Mouse (Mus musculus): ENCODE results near the gene Fkbp11. TPM values are rescaled to one million over a fixed set of nuclear protein-coding genes. Genes with fewer than 3 reads are reported as not detected.

The Fkbp11 gene
- polyA plus RNA-seq, 1 experiment from 2014 or later = 5.7 TPM

DNA sequence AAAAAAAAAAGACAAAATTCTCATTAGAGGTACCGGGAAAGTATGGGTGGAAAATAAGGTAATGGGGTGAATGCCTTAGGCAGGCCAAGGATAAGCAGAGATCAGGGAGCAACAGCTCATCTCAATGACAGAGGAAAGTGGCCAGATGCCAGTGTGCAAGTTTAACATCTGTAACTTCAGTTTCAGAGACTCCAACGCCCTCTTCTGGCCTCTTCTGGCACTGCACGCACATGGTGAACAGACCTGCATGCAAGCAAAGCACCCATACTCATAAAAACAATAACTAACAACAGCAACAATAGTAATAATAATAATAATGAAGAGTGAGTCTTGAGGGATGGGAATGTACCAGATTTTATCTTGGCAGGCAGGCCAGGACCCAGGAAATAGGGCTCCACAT is 42.1 kb downstream of the Fkbp11 start:
- WGBS = 74% methylated on average over 3 of the region's 3 CpGs
- no peak overlapping the region for H3K9ac ChIP-seq
- no peak overlapping the region for H3K27ac ChIP-seq (replicated peaks)

DNA sequence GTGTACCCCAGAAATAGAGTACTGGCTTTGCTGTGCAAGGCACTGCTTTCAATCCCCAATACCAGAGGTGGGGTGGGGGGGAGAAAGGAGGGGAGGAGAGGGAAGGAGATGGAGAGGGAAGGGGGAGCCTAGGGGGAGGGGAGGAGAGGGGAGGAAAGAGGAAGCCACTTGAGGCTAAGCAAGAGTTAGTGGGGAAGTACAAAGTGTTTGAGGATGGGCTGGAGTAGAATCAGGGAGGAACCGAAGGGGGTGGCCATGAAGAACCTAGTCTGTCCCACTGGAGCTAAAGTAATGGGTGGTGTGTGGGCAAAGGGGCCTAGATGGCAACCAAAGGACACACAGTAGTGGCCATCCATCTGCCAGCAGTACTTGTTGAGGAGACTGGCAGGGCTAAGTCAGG is 44.3 kb downstream of the Fkbp11 start:
- 89% methylated on average over 1 of the region's 1 CpGs for WGBS
- Histone ChIP-seq H3K4me2 (no peak overlapping the region), H3K9ac (no peak overlapping the region), H3K27ac (replicated peaks) (no peak overlapping the region), H3K27me3 (no peaks in the 10 kb centered on the region), H3K4me1 (replicated peaks) (no peaks in the 10 kb centered on the region), H3K9me3 (no peaks in the 10 kb centered on the region), H3K4me3 (no peak overlapping the region), H3K36me3 (no peaks in the 10 kb centered on the region)
- ATAC-seq (ENCODE audit: low FRiP score, low read depth) = no peak

More for the DNA sequence above, 42.1 kb downstream of the Fkbp11 start:
- no peak overlapping the region for H3K4me2 ChIP-seq
- H3K36me3 ChIP-seq = no peaks in the 10 kb centered on the region
- H3K4me1 ChIP-seq (replicated peaks) = peaks cover 4% of the 10 kb centered on the region
- no peaks in the 10 kb centered on the region for H3K9me3 ChIP-seq
- no peak for ATAC-seq (ENCODE audit: low FRiP score, low read depth)
- H3K27me3 ChIP-seq = no peaks in the 10 kb centered on the region
- H3K4me3 ChIP-seq = no peak overlapping the region

DNA sequence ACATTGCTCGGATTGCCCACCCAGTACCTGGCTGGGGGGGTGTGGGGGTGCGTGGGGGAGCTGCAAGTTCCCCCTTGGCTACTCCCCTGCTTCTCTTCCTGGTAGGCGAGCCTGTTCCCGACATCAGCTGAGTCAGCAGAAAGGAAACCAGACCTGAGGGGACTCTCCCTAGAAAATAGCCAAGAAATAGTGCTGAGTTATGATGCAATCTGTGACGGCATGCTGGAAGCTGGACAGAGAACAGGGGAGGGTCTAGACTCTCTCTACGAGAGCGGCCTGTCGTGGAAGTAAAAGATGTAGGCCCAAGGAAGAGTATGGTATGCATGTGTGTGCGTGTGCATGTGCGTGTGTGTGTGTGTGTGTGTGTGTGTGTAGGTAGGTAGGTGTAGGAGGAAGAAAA is 44.8 kb downstream of the Fkbp11 start:
- 72% methylated on average over 10 of the region's 10 CpGs for whole genome bisulfite sequencing
- no peaks in the 10 kb centered on the region for H3K9me3 ChIP-seq
- H3K27me3 ChIP-seq = no peaks in the 10 kb centered on the region
- H3K4me3 ChIP-seq = no peak overlapping the region
- no peak overlapping the region for H3K27ac ChIP-seq (replicated peaks)
- H3K9ac ChIP-seq = no peak overlapping the region
- no peak for ATAC-seq (ENCODE audit: low FRiP score, low read depth)
- H3K4me1 ChIP-seq (replicated peaks) = no peaks in the 10 kb centered on the region
- H3K4me2 ChIP-seq = no peak overlapping the region
- H3K36me3 ChIP-seq = no peaks in the 10 kb centered on the region

DNA sequence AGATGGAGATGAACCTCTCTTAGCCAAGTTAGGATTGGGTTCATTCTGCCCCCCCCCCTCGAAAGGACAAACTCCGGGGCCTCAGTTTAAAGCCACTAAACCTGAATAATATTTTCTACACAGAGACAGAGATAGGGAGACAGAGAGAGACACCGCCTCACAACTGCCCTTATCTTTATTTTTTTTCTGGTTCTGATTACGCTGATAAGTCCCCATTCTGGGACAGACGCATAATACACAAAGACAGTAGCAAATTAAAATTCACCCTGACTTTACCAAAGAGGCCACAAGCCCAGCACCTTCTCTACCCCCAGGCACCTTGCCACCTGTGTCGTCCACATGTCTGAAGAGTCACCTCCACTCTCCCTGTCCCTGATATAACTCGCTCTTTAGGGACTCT is 46.4 kb downstream of the Fkbp11 start:
- Histone ChIP-seq H3K27ac (replicated peaks) (no peak overlapping the region), H3K4me2 (no peak overlapping the region), H3K9me3 (no peaks in the 10 kb centered on the region), H3K9ac (no peak overlapping the region), H3K27me3 (no peaks in the 10 kb centered on the region), H3K36me3 (no peaks in the 10 kb centered on the region), H3K4me3 (no peak overlapping the region), H3K4me1 (replicated peaks) (peaks cover 12% of the 10 kb centered on the region)
- 89% methylated on average over 7 of the region's 7 CpGs for WGBS
- no peak for ATAC-seq (ENCODE audit: low FRiP score, low read depth)

DNA sequence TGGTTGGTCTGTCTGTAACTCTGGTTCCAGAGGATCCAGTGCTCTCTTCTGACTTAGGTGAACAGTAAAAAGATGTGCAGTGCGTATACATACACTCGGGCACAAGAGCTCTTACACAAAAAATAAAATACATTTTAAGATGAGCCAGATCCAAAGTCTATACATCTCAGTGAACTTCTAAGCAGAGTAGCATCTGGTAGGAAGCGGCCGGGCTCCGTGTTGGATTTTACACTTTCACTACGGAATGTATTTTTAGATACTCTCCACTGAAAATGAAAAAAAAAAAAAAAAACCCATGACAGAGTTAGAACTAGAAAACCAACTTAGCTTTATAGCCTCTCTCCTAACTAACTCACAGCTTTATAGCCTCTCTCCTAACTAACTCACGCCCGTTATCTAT is 47.3 kb downstream of the Fkbp11 start:
- no peak overlapping the region for H3K4me2 ChIP-seq
- no peaks in the 10 kb centered on the region for H3K9me3 ChIP-seq
- H3K36me3 ChIP-seq = no peaks in the 10 kb centered on the region
- H3K9ac ChIP-seq = no peak overlapping the region
- no peak overlapping the region for H3K4me3 ChIP-seq
- no peak for ATAC-seq (ENCODE audit: low FRiP score, low read depth)
- peaks cover 22% of the 10 kb centered on the region for H3K4me1 ChIP-seq (replicated peaks)
- H3K27me3 ChIP-seq = no peaks in the 10 kb centered on the region
- no peak overlapping the region for H3K27ac ChIP-seq (replicated peaks)
- 88% methylated on average over 8 of the region's 8 CpGs for WGBS

DNA sequence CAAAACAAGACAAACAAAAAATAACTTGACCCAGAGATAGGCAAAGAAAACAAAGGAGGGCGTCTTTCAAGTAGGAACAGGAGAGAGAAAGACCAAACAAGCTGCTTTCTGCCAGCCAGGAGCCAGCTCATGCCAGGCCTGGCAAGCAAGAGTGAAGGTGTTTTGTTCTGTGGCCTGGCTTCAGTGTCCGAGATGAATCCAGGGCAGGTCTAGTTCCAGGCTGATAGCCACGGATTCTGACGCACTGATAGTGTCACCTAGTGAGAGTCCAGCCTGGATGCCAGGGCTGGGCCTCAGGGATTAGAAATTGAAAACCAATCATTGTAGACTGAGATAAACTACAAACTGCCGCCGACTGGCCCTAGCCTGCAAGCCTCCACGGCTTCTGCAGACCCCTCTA is 50.0 kb downstream of the Fkbp11 start:
- no peak for ATAC-seq (ENCODE audit: low FRiP score, low read depth)
- H3K4me1 ChIP-seq (replicated peaks) = peaks cover 42% of the 10 kb centered on the region
- H3K27ac ChIP-seq (replicated peaks) = no peak overlapping the region
- no peaks in the 10 kb centered on the region for H3K36me3 ChIP-seq
- peak overlapping the region; percentile 98 for H3K4me2 ChIP-seq
- no peaks in the 10 kb centered on the region for H3K27me3 ChIP-seq
- H3K9me3 ChIP-seq = no peaks in the 10 kb centered on the region
- H3K4me3 ChIP-seq = no peak overlapping the region
- 72% methylated on average over 7 of the region's 7 CpGs for WGBS
- no peak overlapping the region for H3K9ac ChIP-seq

DNA sequence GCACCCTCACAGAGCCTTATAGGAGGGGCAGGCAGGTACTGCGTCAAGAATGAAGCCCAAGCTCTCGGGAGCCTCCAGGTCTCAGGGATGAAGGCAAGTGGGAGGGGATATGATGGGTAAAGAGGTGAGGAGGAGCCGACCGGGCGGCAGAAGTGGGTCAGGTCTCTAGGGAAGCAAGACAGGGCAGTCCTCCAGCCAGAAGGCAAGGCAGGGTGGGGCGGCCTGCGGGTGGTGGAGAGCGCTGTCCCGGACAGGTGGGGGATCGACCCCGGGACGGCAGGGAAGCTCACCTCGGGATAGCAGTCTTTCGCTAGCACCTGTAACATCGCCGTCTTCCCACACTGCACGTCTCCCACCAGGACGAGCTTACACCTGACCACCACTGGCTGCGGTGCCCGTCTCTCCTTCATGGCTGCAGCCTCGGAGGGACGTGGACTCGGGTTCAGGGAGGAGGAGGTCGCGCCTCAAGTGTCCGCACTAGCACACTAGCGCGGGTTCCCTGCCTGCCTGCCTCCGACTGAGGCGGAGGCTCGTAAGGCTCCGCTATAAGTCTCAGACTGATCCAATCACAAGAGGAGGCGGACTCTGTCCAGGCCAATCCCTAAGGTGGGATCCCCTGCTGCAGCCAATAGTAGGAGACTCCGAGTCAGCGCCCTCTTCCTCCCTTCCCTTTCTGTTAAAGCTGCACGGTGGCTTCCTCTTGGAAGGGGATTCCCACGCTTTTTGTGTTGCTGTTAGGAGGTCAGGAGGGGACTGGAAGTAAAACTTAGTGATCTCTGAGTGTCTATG is 50.9 kb downstream of the Fkbp11 start, which contains the start of gene Rnd1:
Rnd1 (minus strand) TSS at position 522 of the 789 bp plus-strand sequence.
- Histone ChIP-seq H3K9ac (peak within 1 kb of the TSS; percentile 52), H3K36me3 (no peaks in the 10 kb centered on the region), H3K27me3 (no peaks in the 10 kb centered on the region), H3K4me3 (peak within 1 kb of the TSS; percentile 53), H3K4me1 (replicated peaks) (peaks cover 42% of the 10 kb centered on the region), H3K27ac (replicated peaks) (no peak within 1 kb of the TSS; the same call in 1 of the 2 replicates), H3K9me3 (no peaks in the 10 kb centered on the region), H3K4me2 (peak within 1 kb of the TSS; percentile 98)
- ATAC-seq (ENCODE audit: low FRiP score, low read depth) = peak; percentile 96
- WGBS = under 1% methylated on average over 37 of the region's 37 CpGs

DNA sequence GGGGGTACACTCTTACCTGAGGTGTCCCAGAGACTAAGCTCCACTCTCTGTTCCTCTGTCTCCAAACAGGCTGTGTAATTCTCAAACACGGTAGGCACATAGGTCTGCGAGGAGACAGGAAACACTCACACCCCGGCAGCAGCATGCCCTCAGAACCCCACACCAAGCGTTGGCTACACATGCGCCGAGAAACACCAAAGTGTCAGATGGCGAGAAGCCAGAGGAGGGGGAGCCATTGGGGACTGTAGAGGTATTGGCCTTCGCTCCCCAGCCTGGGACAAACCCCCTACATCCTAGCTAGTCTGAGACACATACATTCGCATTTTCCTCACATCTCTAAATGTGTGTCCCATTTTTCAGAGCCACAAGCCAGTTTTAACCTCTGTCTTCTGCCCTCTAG is 51.5 kb downstream of the Fkbp11 start:
- Histone ChIP-seq H3K4me2 (peak overlapping the region; percentile 98), H3K9ac (peak overlapping the region; percentile 52), H3K9me3 (no peaks in the 10 kb centered on the region), H3K4me1 (replicated peaks) (peaks cover 42% of the 10 kb centered on the region), H3K27ac (replicated peaks) (no peak overlapping the region), H3K4me3 (peak overlapping the region; percentile 53), H3K36me3 (no peaks in the 10 kb centered on the region), H3K27me3 (no peaks in the 10 kb centered on the region)
- WGBS = under 1% methylated on average over 9 of the region's 9 CpGs
- ATAC-seq (ENCODE audit: low FRiP score, low read depth) = no peak

DNA sequence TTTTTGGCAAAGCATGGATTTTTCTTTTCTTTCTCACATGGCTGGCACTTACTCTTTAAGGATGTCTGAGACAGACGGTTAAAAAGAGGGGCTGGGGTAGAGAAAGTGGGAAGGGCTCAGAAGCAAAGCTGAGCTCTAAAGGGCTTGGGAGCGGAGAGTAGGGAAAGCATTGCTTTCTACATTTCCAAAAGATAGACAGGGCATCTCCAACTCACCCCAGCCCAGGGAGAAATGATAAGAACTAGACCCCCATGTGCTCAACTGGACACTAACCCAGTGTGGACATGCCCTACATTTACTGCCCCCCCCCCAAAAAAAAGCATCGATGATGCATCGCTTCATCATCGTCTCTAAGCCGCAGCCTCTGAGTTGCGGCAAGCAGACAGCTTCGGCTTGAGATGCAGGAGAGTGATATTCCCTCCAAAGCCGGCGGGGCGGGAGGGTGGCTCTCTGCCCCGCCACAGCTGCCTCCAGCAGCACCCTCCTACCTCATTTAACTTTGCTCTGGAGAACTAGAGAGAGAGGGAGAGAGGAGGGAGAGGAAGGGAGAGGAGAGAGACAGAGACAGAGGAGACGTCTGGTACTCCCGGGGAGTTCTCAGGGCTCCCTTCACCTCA is 52.3 kb downstream of the Fkbp11 start:
- Histone ChIP-seq H3K9me3 (no peaks in the 10 kb centered on the region), H3K36me3 (no peaks in the 10 kb centered on the region), H3K4me2 (peak overlapping the region; percentile 98), H3K27me3 (no peaks in the 10 kb centered on the region), H3K27ac (replicated peaks) (peak overlapping the region; percentile 50; the same call in 1 of the 2 replicates), H3K4me3 (peak overlapping the region; percentile 53), H3K4me1 (replicated peaks) (peaks cover 42% of the 10 kb centered on the region), H3K9ac (peak overlapping the region; percentile 52)
- WGBS = 2% methylated on average over 14 of the region's 14 CpGs
- ATAC-seq (ENCODE audit: low FRiP score, low read depth) = no peak

DNA sequence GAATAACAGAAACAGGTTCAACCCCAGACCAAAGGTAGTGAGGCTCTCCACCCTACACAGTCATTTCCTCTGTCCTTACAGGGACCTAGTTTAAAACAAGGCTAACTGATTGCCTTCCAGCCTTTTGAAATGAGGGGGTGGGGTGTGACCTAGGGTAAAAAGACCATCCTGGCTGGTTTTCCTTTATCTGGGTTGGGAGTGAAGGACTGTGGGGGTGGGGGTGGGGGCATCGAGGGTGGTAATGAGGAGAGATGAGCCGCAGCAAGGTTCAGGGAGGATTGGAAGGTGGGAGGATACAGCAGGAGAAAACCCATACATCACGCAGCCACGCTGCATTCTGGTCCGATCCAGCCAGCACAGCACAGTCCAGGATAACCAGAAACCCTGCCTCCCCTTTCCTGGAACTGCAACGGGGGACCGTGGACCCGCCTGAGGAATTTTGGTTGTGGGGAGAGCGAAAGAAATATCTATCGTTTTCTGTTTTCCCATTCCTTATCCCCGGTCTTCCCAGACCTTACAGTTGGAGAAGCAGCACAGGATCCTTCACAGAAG is 52.9 kb downstream of the Fkbp11 start:
- H3K36me3 ChIP-seq = no peaks in the 10 kb centered on the region; the same call in 1 of the 2 replicates
- 0 out of 2 replicates have a peak, but pooled peaks have one; percentile 4 for ATAC-seq (ENCODE audit: low FRiP score, low read depth)

More for the DNA sequence above, 52.9 kb downstream of the Fkbp11 start:
- 13% methylated on average over 11 of the region's 11 CpGs for WGBS
- Histone ChIP-seq H3K9ac (peak overlapping the region; percentile 52), H3K4me1 (replicated peaks) (peaks cover 42% of the 10 kb centered on the region), H3K27ac (replicated peaks) (peak overlapping the region; percentile 50; the same call in 1 of the 2 replicates), H3K4me3 (peak overlapping the region; percentile 53), H3K27me3 (no peaks in the 10 kb centered on the region), H3K9me3 (no peaks in the 10 kb centered on the region), H3K4me2 (peak overlapping the region; percentile 98)

Data from hindbrain, embryonic 15.5 days (tissue).